Mouse (Mus musculus) forebrain, embryonic 12.5 days (tissue): ENCODE data around the gene Msh4. TPM values are rescaled to one million over a fixed set of nuclear protein-coding genes. Genes with fewer than 3 reads are reported as not detected.

ENCODE experiments used
- ATAC-seq: fragments of 200-750 bp; cut with Nextera tagmentation; 2 replicates; pipeline ENCODE4 v1.8.0; 2017; ENCODE audit warnings: moderate TSS enrichment; ENCODE audit not compliant: low FRiP score
- H3K27ac ChIP-seq: fragments of 300-500 bp; sonication (generic); 2 replicates; pipeline ENCODE4 v1.5.1; 2016; ENCODE audit warnings: mild to moderate bottlenecking
- H3K27me3 ChIP-seq: fragments of 300-500 bp; sonication (generic); 2 replicates; pipeline ENCODE4 v1.6.1; 2016; ENCODE audit warnings: mild to moderate bottlenecking
- H3K36me3 ChIP-seq: fragments of 300-500 bp; sonication (generic); replicated peaks from 2 replicates; pipeline ENCODE4 v1.6.1; 2016; ENCODE audit warnings: mild to moderate bottlenecking
- H3K4me1 ChIP-seq: fragments of 300-500 bp; sonication (generic); 2 replicates; pipeline ENCODE4 v1.6.1; 2016
- H3K4me2 ChIP-seq: fragments of 300-500 bp; sonication (generic); 2 replicates; pipeline ENCODE4 v1.6.1; 2016; ENCODE audit warnings: mild to moderate bottlenecking, moderate library complexity
- H3K4me3 ChIP-seq: fragments of 300-500 bp; sonication (generic); replicated peaks from 2 replicates; pipeline ENCODE4 v1.5.1; 2016; ENCODE audit warnings: mild to moderate bottlenecking
- H3K9ac ChIP-seq: fragments of 300-500 bp; sonication (generic); 2 replicates; pipeline ENCODE4 v1.6.1; 2016; ENCODE audit warnings: mild to moderate bottlenecking
- H3K9me3 ChIP-seq: fragments of 300-500 bp; sonication (generic); 2 replicates; pipeline ENCODE4 v1.6.1; 2016
- WGBS: fragments of 180-500 bp; shearing (Covaris S2); methylation state at CpG from one replicate; pipeline ENCODE4 v1.1.7; 2016; 5-methylcytosine and 5-hydroxymethylcytosine counted together
- polyA plus RNA-seq: library from polyadenylated mRNA; unstranded; fragments of >200 nt; fragmentation: Nextera tagmentation; extraction: Ambion mirVana; gene quantifications from 2 replicates; pipeline ENCODE4 v1.2.1, GENCODE M21; 2016

Msh4 gene
- polyA plus RNA-seq, 1 experiment from 2014 or later, result 0.15 TPM

DNA sequence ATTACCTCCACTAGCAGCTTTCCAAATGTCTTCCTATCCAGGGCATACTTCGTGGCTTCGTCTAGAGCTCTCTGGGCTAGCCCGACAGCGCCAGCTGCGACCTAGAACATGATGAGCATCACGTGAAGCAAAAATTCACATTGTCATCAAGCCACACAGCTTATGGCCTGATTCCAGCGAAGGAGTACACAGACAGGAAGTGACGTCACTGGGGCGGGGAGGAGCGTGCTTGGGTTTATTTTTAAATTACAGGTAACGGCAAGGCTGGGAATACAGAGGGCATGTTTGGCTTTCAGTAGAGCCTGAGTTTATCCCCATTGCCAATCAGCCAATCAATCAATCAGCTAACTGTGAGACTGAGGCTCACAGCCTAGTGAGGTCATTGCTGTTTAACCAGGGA, 23.6 kb upstream of the Msh4 start:
- WGBS, result 96% methylated on average over 11 of the region's 11 CpGs
- Histone ChIP-seq H3K27me3 (no peaks in the 10 kb centered on the region), H3K9me3 (no peaks in the 10 kb centered on the region), H3K9ac (no peak overlapping the region), H3K4me1 (no peaks in the 10 kb centered on the region), H3K4me3 (no peak overlapping the region), H3K4me2 (no peak overlapping the region), H3K36me3 (peaks cover 42% of the 10 kb centered on the region), H3K27ac (no peak overlapping the region)
- ATAC-seq, result no peak

GRCm38 (mm10) chr3:153926333-153926732, 20.4 kb upstream of the Msh4 start:
- Histone ChIP-seq H3K9me3 (no peaks in the 10 kb centered on the region), H3K4me1 (no peaks in the 10 kb centered on the region), H3K27ac (no peak overlapping the region), H3K4me2 (no peak overlapping the region), H3K27me3 (no peaks in the 10 kb centered on the region), H3K9ac (no peak overlapping the region), H3K4me3 (no peak overlapping the region), H3K36me3 (peaks cover 40% of the 10 kb centered on the region)
- 86% methylated on average over 7 of the region's 7 CpGs for WGBS
- no peak for ATAC-seq

GRCm38 (mm10) chr3:153921147-153921910, 15.4 kb upstream of the Msh4 start:
- no peaks in the 10 kb centered on the region for H3K4me1 ChIP-seq
- WGBS, result 95% methylated on average over 10 of the region's 10 CpGs
- H3K9me3 ChIP-seq, result no peaks in the 10 kb centered on the region
- H3K4me2 ChIP-seq, result no peak overlapping the region
- no peak overlapping the region for H3K9ac ChIP-seq
- H3K4me3 ChIP-seq, result no peak overlapping the region
- H3K27me3 ChIP-seq, result no peaks in the 10 kb centered on the region
- peaks cover 26% of the 10 kb centered on the region for H3K36me3 ChIP-seq
- H3K27ac ChIP-seq, result no peak overlapping the region
- no peak for ATAC-seq

- no peak overlapping the region for H3K4me2 ChIP-seq
- no peak overlapping the region for H3K4me3 ChIP-seq
- peaks cover 7% of the 10 kb centered on the region; the same call in 1 of the 2 replicates for H3K36me3 ChIP-seq
- 4% methylated on average over 1 of the region's 1 CpGs for whole genome bisulfite sequencing
- H3K9me3 ChIP-seq, result no peaks in the 10 kb centered on the region
- no peak overlapping the region for H3K9ac ChIP-seq
- 0 out of 2 replicates have a peak, but pooled peaks cover 7% of the 10 kb centered on the region for H3K4me1 ChIP-seq
- no peaks in the 10 kb centered on the region for H3K27me3 ChIP-seq
- no peak overlapping the region for H3K27ac ChIP-seq
- no peak for ATAC-seq
Observed at GRCm38 (mm10) chr3:153917200-153917599, 11.3 kb upstream of the Msh4 start.

GRCm38 (mm10) chr3:153913510-153914243, 7.7 kb upstream of the Msh4 start:
- Histone ChIP-seq H3K36me3 (peaks cover 28% of the 10 kb centered on the region), H3K4me3 (peak overlapping the region; percentile 88), H3K4me1 (peaks cover 42% of the 10 kb centered on the region), H3K4me2 (peak overlapping the region; percentile 71), H3K27ac (peak overlapping the region; percentile 89; the same call in 1 of the 2 replicates), H3K9ac (peak overlapping the region; percentile 94), H3K27me3 (no peaks in the 10 kb centered on the region), H3K9me3 (no peaks in the 10 kb centered on the region)
- 64% methylated on average over 6 of the region's 6 CpGs for WGBS
- no peak for ATAC-seq

DNA sequence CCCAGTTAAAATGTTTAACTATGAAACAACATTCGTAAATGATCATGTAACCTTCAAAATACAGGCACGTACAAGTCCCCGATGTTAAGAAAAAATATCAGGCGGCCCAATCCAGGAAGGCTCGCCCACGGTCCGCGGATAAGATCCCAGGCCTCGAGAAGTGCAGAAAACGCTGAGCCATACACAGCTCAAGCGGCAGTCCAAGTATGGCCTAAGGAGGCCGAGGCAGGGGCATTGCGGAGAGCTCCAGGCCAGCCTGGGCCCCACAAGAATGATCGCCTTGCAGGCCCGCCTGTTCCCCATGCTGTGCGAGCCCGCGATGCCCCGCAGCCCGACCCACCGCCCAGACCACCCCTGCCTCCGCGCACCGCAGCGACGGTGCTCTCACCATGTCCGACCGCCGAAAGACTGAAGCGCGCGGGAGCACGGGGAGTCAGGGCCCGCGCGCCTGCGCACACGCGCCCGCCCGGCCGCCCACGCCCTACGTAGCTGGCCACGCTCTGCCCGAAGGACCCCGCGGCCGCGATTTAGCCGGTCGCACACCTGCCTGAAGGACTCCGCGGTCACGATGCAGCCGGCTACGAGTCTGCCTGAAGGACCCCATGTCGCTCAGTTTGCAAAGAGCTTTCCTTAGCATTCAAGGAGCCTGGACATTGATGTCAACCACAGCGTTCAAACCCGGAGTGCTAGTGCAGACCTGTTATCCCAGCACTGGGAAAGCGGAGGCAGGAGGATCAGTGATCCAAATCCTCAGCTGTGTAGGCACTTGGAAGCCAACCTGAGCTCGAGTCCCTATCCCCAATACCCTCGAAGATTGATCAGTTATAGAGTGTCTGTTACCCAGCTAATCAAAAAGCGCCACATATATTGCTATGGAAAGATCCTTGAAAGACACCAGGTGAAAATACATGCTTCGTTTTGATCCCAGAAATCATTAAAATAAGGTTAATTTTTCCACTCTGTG, 6.9 kb upstream of the Msh4 start, which contains the start of gene Rabggtb:
Gene Rabggtb, minus strand, starts transcription at position 464 of the 964 bp plus-strand sequence.
- peak within 1 kb of the TSS; percentile 89 for H3K27ac ChIP-seq
- WGBS, result 1% methylated on average over 65 of the region's 65 CpGs
- no peaks in the 10 kb centered on the region for H3K9me3 ChIP-seq
- peaks cover 36% of the 10 kb centered on the region for H3K36me3 ChIP-seq
- H3K9ac ChIP-seq, result peak within 1 kb of the TSS; percentile 94
- ATAC-seq, result peak; percentile 98
- H3K27me3 ChIP-seq, result no peaks in the 10 kb centered on the region
- H3K4me3 ChIP-seq, result peak within 1 kb of the TSS; percentile 88
- peaks cover 50% of the 10 kb centered on the region for H3K4me1 ChIP-seq
- peak within 1 kb of the TSS; percentile 71 for H3K4me2 ChIP-seq

GRCm38 (mm10) chr3:153911882-153912440, 6.0 kb upstream of the Msh4 start:
- Histone ChIP-seq H3K9me3 (no peaks in the 10 kb centered on the region), H3K27ac (peak overlapping the region; percentile 89; the same call in 1 of the 2 replicates), H3K9ac (peak overlapping the region; percentile 94), H3K27me3 (no peaks in the 10 kb centered on the region), H3K4me3 (peak overlapping the region; percentile 88), H3K4me1 (peaks cover 53% of the 10 kb centered on the region), H3K4me2 (peak overlapping the region; percentile 71), H3K36me3 (peaks cover 45% of the 10 kb centered on the region)
- WGBS, result 8% methylated on average over 12 of the region's 12 CpGs
- no peak for ATAC-seq

- H3K36me3 ChIP-seq, result peaks cover 51% of the 10 kb centered on the region
- ATAC-seq, result no peak
Observed at GRCm38 (mm10) chr3:153911197-153911881, 5.4 kb upstream of the Msh4 start.

DNA sequence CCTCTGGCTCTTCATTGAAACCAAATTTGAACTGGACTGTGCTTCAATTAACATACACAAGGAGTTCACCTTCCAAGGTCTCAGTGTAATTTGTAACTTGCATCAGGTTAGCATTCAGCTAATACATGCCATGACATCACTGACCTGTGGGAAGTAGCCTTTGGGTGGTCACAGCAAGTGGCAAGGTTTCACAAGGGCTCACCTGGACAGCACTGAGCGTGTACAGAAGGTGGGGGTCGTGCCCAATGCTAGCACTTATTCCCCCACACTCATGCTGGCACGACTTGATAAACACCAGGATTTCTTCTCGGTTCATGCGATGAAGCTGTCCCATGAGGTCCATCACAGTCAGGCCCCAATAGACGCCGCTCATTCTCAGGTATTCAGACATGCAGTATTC, 4.6 kb upstream of the Msh4 start:
- Histone ChIP-seq H3K9me3 (no peaks in the 10 kb centered on the region), H3K36me3 (peaks cover 59% of the 10 kb centered on the region), H3K4me1 (peaks cover 53% of the 10 kb centered on the region), H3K4me2 (peak overlapping the region; percentile 71), H3K27ac (no peak overlapping the region), H3K9ac (0 out of 2 replicates have a peak overlapping the region, but pooled peaks have one; percentile 94), H3K27me3 (no peaks in the 10 kb centered on the region), H3K4me3 (peak overlapping the region; percentile 88; the same call in 1 of the 2 replicates)
- 86% methylated on average over 7 of the region's 7 CpGs for WGBS
- no peak for ATAC-seq

More at GRCm38 (mm10) chr3:153911197-153911881, 5.4 kb upstream of the Msh4 start:
- H3K27ac ChIP-seq, result no peak overlapping the region
- H3K4me3 ChIP-seq, result peak overlapping the region; percentile 88
- peaks cover 53% of the 10 kb centered on the region for H3K4me1 ChIP-seq
- peak overlapping the region; percentile 71 for H3K4me2 ChIP-seq
- peak overlapping the region; percentile 94 for H3K9ac ChIP-seq
- WGBS, result 50% methylated on average over 8 of the region's 8 CpGs
- no peaks in the 10 kb centered on the region for H3K27me3 ChIP-seq
- no peaks in the 10 kb centered on the region for H3K9me3 ChIP-seq

DNA sequence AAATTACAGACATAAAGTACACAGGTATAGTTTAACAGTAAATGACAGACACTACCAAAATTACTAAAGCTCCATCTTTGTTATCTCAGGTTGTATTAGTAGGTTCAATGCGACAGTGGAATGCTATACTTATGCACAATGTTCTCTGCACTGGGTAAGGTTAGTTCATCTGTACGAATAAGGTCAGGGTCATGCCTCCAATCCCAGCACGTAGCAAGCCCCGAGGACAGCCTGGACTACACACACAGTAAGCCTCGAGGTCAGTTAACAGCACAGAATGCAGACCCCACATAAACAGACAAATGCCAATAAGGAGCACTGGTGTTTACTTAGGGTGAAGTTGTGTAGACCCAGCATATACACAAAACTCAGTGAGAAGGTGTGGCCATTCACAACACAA, 3.0 kb upstream of the Msh4 start:
- H3K9ac ChIP-seq, result no peak overlapping the region

More for the DNA sequence above, 3.0 kb upstream of the Msh4 start:
- H3K4me3 ChIP-seq, result no peak overlapping the region
- no peak overlapping the region for H3K27ac ChIP-seq
- WGBS, result 91% methylated on average over 5 of the region's 5 CpGs
- peaks cover 52% of the 10 kb centered on the region for H3K4me1 ChIP-seq
- H3K4me2 ChIP-seq, result no peak overlapping the region; the same call in 1 of the 2 replicates
- no peak for ATAC-seq
- no peaks in the 10 kb centered on the region for H3K27me3 ChIP-seq
- peaks cover 75% of the 10 kb centered on the region for H3K36me3 ChIP-seq
- H3K9me3 ChIP-seq, result no peaks in the 10 kb centered on the region
